Mouse (Mus musculus) heart, postnatal 10 days (tissue): ENCODE results near the gene Agap1. TPM values are rescaled to one million over a fixed set of nuclear protein-coding genes. Genes with fewer than 3 reads are reported as not detected.

Source experiments
- DNase-seq, 2 experiments: peaks; one replicate each; pipeline ENCODE4 v3.0.0; 2021
- intact Hi-C: fragments of 180-260 bp; cut with DNase I; formaldehyde crosslinking; loops from one replicate; pipeline ENCODE4 v1.15.1; 2025
- total RNA-seq, 2 experiments: library from RNA; stranded (reverse); gene quantifications; 2 replicates each; pipeline ENCODE4 v1.2.3; 2021

Agap1 gene
- total RNA-seq, 2 experiments from 2014 or later = 54.4 to 57.6 TPM

- intact Hi-C loops = no loop called here
- DNase-seq = no peak
Observed at GRCm38 (mm10) chr1:89728481-89728880, 273.9 kb downstream of the Agap1 start.

- DNase-seq = peak in 1 of 2 experiments; percentile 35
Observed at GRCm38 (mm10) chr1:89730589-89731195, 276.1 kb downstream of the Agap1 start.

GRCm38 (mm10) chr1:89734368-89734767 is 279.8 kb downstream of the Agap1 start:
- DNase-seq = no peak
- intact Hi-C loops = no loop called here

More at GRCm38 (mm10) chr1:89730589-89731195, 276.1 kb downstream of the Agap1 start:
- intact Hi-C loops = no loop called here

GRCm38 (mm10) chr1:89735146-89735545 is 280.5 kb downstream of the Agap1 start:
- no peak for DNase-seq
- intact Hi-C loops = no loop called here

GRCm38 (mm10) chr1:89736021-89736420 is 281.4 kb downstream of the Agap1 start:
- no peak for DNase-seq
- intact Hi-C loops = no loop called here

GRCm38 (mm10) chr1:89739067-89739774 is 284.6 kb downstream of the Agap1 start:
- no peak for DNase-seq
- intact Hi-C loops = no loop called here

GRCm38 (mm10) chr1:89739775-89740099 is 285.1 kb downstream of the Agap1 start:
- DNase-seq = no peak
- intact Hi-C loops = no loop called here

GRCm38 (mm10) chr1:89742359-89742758 is 287.8 kb downstream of the Agap1 start:
- DNase-seq = no peak
- intact Hi-C loops = no loop called here

- intact Hi-C loops = no loop called here
- DNase-seq = no peak
Observed at GRCm38 (mm10) chr1:89746171-89746570, 291.6 kb downstream of the Agap1 start.

- intact Hi-C loops = loop anchor here (5.0 kb wide), 2 partner anchors 82 to 102 kb away; no protein-coding TSS in a partner anchor
- DNase-seq = no peak
Observed at GRCm38 (mm10) chr1:89749666-89750065, 295.1 kb downstream of the Agap1 start.

- DNase-seq = no peak
- intact Hi-C loops = loop anchor here (5.0 kb wide), 2 partner anchors 83 to 103 kb away; no protein-coding TSS in a partner anchor
Observed at GRCm38 (mm10) chr1:89750495-89750894, 295.9 kb downstream of the Agap1 start.

GRCm38 (mm10) chr1:89750921-89751320 is 296.3 kb downstream of the Agap1 start:
- intact Hi-C loops = loop anchor here (5.0 kb wide), 2 partner anchors 84 to 104 kb away; no protein-coding TSS in a partner anchor
- DNase-seq = no peak

GRCm38 (mm10) chr1:89751344-89751743 is 296.7 kb downstream of the Agap1 start:
- no peak for DNase-seq
- intact Hi-C loops = loop anchor here (5.0 kb wide), 2 partner anchors 84 to 104 kb away; no protein-coding TSS in a partner anchor

GRCm38 (mm10) chr1:89752659-89753058 is 298.1 kb downstream of the Agap1 start:
- DNase-seq = no peak
- intact Hi-C loops = loop anchor here (5.0 kb wide), 2 partner anchors 85 to 105 kb away; no protein-coding TSS in a partner anchor

GRCm38 (mm10) chr1:89755358-89755757 is 300.8 kb downstream of the Agap1 start:
- no peak for DNase-seq
- intact Hi-C loops = loop anchor here (5.0 kb wide), 1 partner anchor 187 kb away; no protein-coding TSS in a partner anchor

- DNase-seq = no peak
- intact Hi-C loops = loop anchor here (5.0 kb wide), 1 partner anchor 186 kb away; no protein-coding TSS in a partner anchor
Observed at GRCm38 (mm10) chr1:89756387-89756786, 301.8 kb downstream of the Agap1 start.

GRCm38 (mm10) chr1:89757545-89757944 is 302.9 kb downstream of the Agap1 start:
- DNase-seq = no peak
- intact Hi-C loops = loop anchor here (5.0 kb wide), 1 partner anchor 185 kb away; no protein-coding TSS in a partner anchor

GRCm38 (mm10) chr1:89763912-89764311 is 309.3 kb downstream of the Agap1 start:
- peak in 1 of 2 experiments; percentile 9 for DNase-seq
- intact Hi-C loops = no loop called here

- DNase-seq = no peak
- intact Hi-C loops = no loop called here
Observed at GRCm38 (mm10) chr1:89766891-89767290, 312.3 kb downstream of the Agap1 start.

GRCm38 (mm10) chr1:89769641-89770040 is 315.0 kb downstream of the Agap1 start:
- no peak for DNase-seq

GRCm38 (mm10) chr1:89770298-89770697 is 315.7 kb downstream of the Agap1 start:
- DNase-seq = no peak
- intact Hi-C loops = loop anchor here (5.0 kb wide), 1 partner anchor 172 kb away; no protein-coding TSS in a partner anchor

More at GRCm38 (mm10) chr1:89769641-89770040, 315.0 kb downstream of the Agap1 start:
- intact Hi-C loops = loop anchor here (5.0 kb wide), 1 partner anchor 173 kb away; no protein-coding TSS in a partner anchor

GRCm38 (mm10) chr1:89775750-89776149 is 321.1 kb downstream of the Agap1 start:
- intact Hi-C loops = no loop called here
- no peak for DNase-seq
